Mouse (Mus musculus): Measurements from ENCODE around the gene Gm44503.

- TF ChIP-seq POLR2A (IDR thresholded peaks at IDR 0.05; ENCODE audit: control insufficient read depth, low read depth, low read length) (no peak), CTCF (IDR thresholded peaks at IDR 0.05; ENCODE audit: control insufficient read depth, insufficient read depth, insufficient replicate concordance, low read depth, low read length) (no peak)
Measured at GRCm38 (mm10) chr9:72915728-72916127, 42.9 kb upstream of the Gm44503 start.

Data from testis, adult 2 months (tissue).